Mouse (Mus musculus) liver, embryonic 14.5 days (tissue): ENCODE data around the gene Prkcb.

Source experiments
- CTCF ChIP-seq: IDR thresholded peaks from 2 replicates; pipeline ENCODE4 v1.5.1; 2016; ENCODE audit warnings: antibody characterized with exemption, low read depth, control low read depth
- EP300 ChIP-seq: IDR thresholded peaks from 2 replicates; pipeline ENCODE4 v1.6.1; 2016; ENCODE audit warnings: antibody characterized with exemption, low read depth

GRCm38 (mm10) chr7:122573101-122573635 lies 284.6 kb downstream of the Prkcb start:
- TF ChIP-seq CTCF = no peak
- no peak for TF ChIP-seq EP300
